Mouse (Mus musculus) gastrocnemius, adult 2 months (tissue): Measurements from ENCODE around the gene Babam1. TPM values are rescaled to one million over a fixed set of nuclear protein-coding genes. Genes with fewer than 3 reads are reported as not detected.

Experiments used
- DNase-seq: peaks from one replicate; pipeline ENCODE4 v3.0.0; 2022
- H3K27ac ChIP-seq: fragments of 200-600 bp; 2 replicates; pipeline ENCODE4 v1.8.1; 2022; ENCODE audit warnings: mild to moderate bottlenecking
- H3K4me3 ChIP-seq: fragments of 200-600 bp; 2 replicates; pipeline ENCODE4 v1.8.1; 2022; ENCODE audit warnings: mild to moderate bottlenecking, moderate library complexity
- CTCF ChIP-seq: fragments of 200-600 bp; IDR thresholded peaks from 2 replicates; pipeline ENCODE4 v1.8.1; 2022; ENCODE audit warnings: antibody characterized with exemption, mild to moderate bottlenecking, moderate library complexity
- intact Hi-C: fragments of 180-260 bp; cut with DNase I; formaldehyde crosslinking; loops from one replicate; pipeline ENCODE4 v1.15.1; 2025
- total RNA-seq, 2 experiments: library from RNA; stranded (reverse); gene quantifications; 2 replicates each; pipeline ENCODE4 v1.2.3; 2021

Babam1 gene
- total RNA-seq, 2 experiments from 2014 or later: 60.8 to 69.6 TPM

DNA sequence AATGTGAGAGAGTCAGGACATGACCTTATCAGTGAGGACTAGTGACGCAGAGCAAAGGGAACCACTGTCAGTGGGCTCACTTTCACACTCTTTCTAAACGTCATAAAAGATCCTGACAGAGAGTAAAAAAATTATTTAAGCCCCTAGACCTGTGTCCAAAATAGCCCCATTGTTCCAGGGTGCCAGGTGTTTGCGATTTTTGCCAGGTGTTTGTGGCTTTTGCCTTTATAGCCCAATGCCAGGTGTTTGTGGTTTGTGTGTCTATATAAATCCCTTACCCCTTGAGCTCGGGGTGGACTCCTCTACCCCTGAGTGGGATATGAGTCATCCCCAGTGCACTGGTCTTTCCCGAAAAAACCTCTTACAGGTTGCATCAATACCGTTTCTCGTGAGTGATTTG, 48.4 kb downstream of the Babam1 start:
- TF ChIP-seq CTCF: no peak
- DNase-seq: no peak
- intact Hi-C loops: loop anchor here (10.0 kb wide), 1 partner anchor 190 kb away; no protein-coding TSS in a partner anchor
- H3K4me3 ChIP-seq: no peak overlapping the region
- no peak overlapping the region for H3K27ac ChIP-seq

DNA sequence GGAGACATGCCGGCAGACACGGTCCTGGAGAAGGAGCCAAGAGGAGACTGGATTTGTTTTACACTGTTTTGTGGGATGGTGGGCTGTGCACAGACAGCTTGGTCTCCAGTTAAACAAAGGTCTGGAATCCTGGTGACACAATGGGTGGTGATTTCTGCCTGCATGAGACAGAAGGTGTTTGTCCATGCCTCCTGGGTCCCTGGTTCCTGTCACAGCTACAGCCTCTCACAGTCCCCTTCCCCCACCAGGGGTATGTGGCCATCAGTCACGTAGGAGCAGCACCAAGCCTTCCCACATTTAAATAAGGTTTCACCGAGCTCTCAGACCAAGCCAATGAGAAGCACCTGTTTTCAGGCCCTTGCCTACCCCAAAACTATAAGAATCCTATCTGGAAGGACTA, 54.7 kb downstream of the Babam1 start:
- TF ChIP-seq CTCF: no peak
- no peak for DNase-seq
- intact Hi-C loops: no loop called here
- no peak overlapping the region for H3K4me3 ChIP-seq
- no peak overlapping the region for H3K27ac ChIP-seq

DNA sequence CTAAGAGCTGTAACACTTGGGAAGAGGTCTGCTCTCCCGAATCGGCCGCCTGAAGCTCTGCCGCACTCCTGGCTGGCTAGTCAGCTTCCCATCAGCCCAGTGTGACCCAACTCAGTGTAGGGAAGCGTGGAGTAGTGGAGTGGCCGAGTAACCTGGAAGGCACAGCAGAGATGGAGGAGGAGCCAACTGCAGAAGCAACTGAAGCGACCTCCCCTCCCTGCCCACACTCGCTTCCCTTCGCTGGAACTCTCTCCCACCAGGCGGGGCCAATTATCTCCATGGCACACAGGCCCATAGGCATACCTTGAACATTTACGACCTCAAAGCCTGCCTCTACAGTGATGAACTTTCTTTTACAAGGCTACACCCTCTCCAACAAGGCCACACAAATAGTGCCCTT, 55.1 kb downstream of the Babam1 start:
- intact Hi-C loops: no loop called here
- DNase-seq: no peak
- TF ChIP-seq CTCF: no peak
- Histone ChIP-seq H3K4me3 (no peak overlapping the region), H3K27ac (no peak overlapping the region)

DNA sequence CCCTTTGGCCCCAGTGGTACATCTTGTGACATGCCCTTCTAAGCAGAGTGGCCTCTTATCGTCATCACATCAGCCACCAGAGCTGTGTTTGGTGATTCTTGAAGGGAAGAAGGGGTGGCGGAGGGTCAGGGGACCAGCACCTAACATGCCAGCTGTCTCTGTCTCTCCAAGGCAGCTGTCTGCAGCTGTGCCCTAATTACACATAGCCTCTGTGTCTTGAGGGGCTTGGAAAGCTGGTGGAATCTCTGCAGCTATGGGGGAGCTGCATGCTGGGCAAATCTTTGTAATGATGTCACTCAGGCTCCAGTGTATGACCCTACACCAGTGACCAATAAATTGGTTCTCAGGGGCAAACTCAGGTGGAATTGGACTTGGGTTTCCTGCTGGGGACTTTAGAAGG, 56.0 kb downstream of the Babam1 start:
- intact Hi-C loops: no loop called here
- DNase-seq: no peak
- Histone ChIP-seq H3K27ac (no peak overlapping the region), H3K4me3 (no peak overlapping the region)
- no peak for TF ChIP-seq CTCF

Other genes with a start within 250 kb of the Babam1 start
- gene Myo9b, start 124.1 kb upstream of the Babam1 start, total RNA-seq: 1 to 10 TPM; 6.1 to 9.3 TPM
- gene Haus8, start 123.9 kb upstream of the Babam1 start, total RNA-seq: 1 to 10 TPM; 5.5 to 7.9 TPM
- gene Use1, start 30.0 kb upstream of the Babam1 start, total RNA-seq: 100 to 1,000 TPM in 1 of 2 experiments, 10 to 100 TPM in 1; 79.7 to 104 TPM
- gene Ocel1, start 25.6 kb upstream of the Babam1 start, total RNA-seq: 1 to 10 TPM; 6.0 to 8.4 TPM
- 10 to 100 TPM; 19.6 to 21.9 TPM for gene Nr2f6, start 14.9 kb upstream of the Babam1 start, total RNA-seq
- 1 to 10 TPM; 6.4 to 9.3 TPM for gene Ushbp1, start 1.1 kb upstream of the Babam1 start, total RNA-seq
- gene Ankle1, start 9.1 kb downstream of the Babam1 start, total RNA-seq: not detected
- gene Abhd8, start 66.8 kb downstream of the Babam1 start, total RNA-seq: 10 to 100 TPM; 22.5 to 24.9 TPM
- gene Mrpl34, start 68.1 kb downstream of the Babam1 start, total RNA-seq: 10 to 100 TPM; 59.1 to 84.3 TPM
- 10 to 100 TPM; 26.8 to 31.1 TPM for gene Dda1, start 72.3 kb downstream of the Babam1 start, total RNA-seq
- 10 to 100 TPM; 16.0 to 17.0 TPM for gene Ano8, start 89.1 kb downstream of the Babam1 start, total RNA-seq
- 10 to 100 TPM; 10.1 to 10.7 TPM for gene Gtpbp3, start 91.2 kb downstream of the Babam1 start, total RNA-seq
- gene Plvap, start 114.9 kb downstream of the Babam1 start, total RNA-seq: 10 to 100 TPM in 1 of 2 experiments, 1 to 10 TPM in 1; 9.3 to 11.6 TPM
- gene Ccdc194, start 128.8 kb downstream of the Babam1 start, total RNA-seq: not detected
- gene Bst2, start 140.6 kb downstream of the Babam1 start, total RNA-seq: 1 to 10 TPM; 4.3 to 8.3 TPM
- gene Mvb12a, start 146.1 kb downstream of the Babam1 start, total RNA-seq: 10 to 100 TPM; 21.5 to 27.7 TPM
- gene Tmem221, start 162.0 kb downstream of the Babam1 start, total RNA-seq: not detected
- gene Nxnl1, start 169.7 kb downstream of the Babam1 start, total RNA-seq: not detected
- gene Slc27a1, start 172.0 kb downstream of the Babam1 start, total RNA-seq: 100 to 1,000 TPM in 1 of 2 experiments, 10 to 100 TPM in 1; 57.2 to 116 TPM
- 10 to 100 TPM; 19.3 to 28.6 TPM for gene Pgls, start 195.3 kb downstream of the Babam1 start, total RNA-seq
- gene Fam129c, start 200.8 kb downstream of the Babam1 start, total RNA-seq: 1 to 10 TPM in 1 of 2 experiments, under 1 TPM in 1; 0.79 to 1.4 TPM
- 10 to 100 TPM; 39.6 to 44.3 TPM for gene Colgalt1, start 214.1 kb downstream of the Babam1 start, total RNA-seq